ENCODE assay signal across 9 mouse cellular contexts in the genomic region with DNA sequence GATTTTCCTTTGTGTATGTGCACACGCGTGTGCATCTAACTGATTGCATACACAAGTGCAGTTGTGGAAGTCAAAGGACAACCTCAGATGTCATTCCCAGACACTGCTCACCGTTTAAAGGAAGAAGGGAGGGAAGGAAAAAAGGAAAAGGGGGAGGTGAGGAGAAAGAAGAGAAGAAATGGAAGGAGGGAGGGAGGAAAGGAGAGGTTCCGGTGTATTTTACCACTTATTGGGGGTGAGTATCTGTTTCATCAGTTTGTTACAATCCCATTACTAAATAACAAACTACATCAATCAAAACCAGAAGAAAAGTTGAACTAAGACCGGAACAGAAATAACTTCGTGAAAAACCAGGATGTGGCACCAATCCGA. TPM values are rescaled to one million over a fixed set of nuclear protein-coding genes. Genes with fewer than 3 reads are reported as not detected.
DNase-seq lines count a peak whose midpoint lies in the region; ATAC-seq and TF ChIP-seq lines count a peak whose summit lies in the region.
"Had no signal": no experiment of that assay in that cellular context is flagged by ENCODE, and none has a peak within 500 bp of the region (broad histone marks: within the 10 kb centered on the region; RNA-seq: fewer than 3 reads in every experiment).

No protein-coding gene starts in this region.

- 37% methylated on average over 7 of the region's 7 CpGs for WGBS in heart, adult 2 months
- WGBS in thymus, adult 2 months: 42% methylated on average over 7 of the region's 7 CpGs
- WGBS in liver, embryonic 15.5 days (ENCODE audit: insufficient replicate concordance): 44% methylated on average over 7 of the region's 7 CpGs

- no peak for DNase-seq in heart, adult 2 months
- DNase-seq in heart, postnatal 14 days: no peak
- no peak for DNase-seq in thymus, adult 2 months
- DNase-seq in thymus, postnatal 14 days: no peak
- no peak for DNase-seq in ovary, postnatal 10 days (ENCODE audit: low spot score)
- no peak for DNase-seq in MN1 (ENCODE audit: low spot score)
- no peak for DNase-seq in right cerebral cortex, postnatal 10 days (ENCODE audit: low spot score in 2 of 2)

- H3K79me2 ChIP-seq in heart, adult 2 months (replicated peaks; ENCODE audit: control insufficient read depth, insufficient read depth, low read length): no peaks in the 10 kb centered on the region

- no peak for ATAC-seq in liver, embryonic 15.5 days (ENCODE audit: insufficient read depth)

- H3K4me1 ChIP-seq in heart, adult 2 months (ENCODE audit: control insufficient read depth, insufficient read depth, low read length): peaks cover 6% of the 10 kb centered on the region
- H3K4me1 ChIP-seq in thymus, adult 2 months (replicated peaks; ENCODE audit: control insufficient read depth, insufficient read depth, low read length): peaks cover 2% of the 10 kb centered on the region
- H3K4me1 ChIP-seq in liver, embryonic 15.5 days (replicated peaks): peaks cover 27% of the 10 kb centered on the region

- no peak for TF ChIP-seq EP300 in heart, adult 2 months (IDR thresholded peaks at IDR 0.05; ENCODE audit: insufficient read depth, low read depth, low read length)

- peak overlapping the region; percentile 72 for H3K4me3 ChIP-seq in heart, adult 2 months
- peak overlapping the region; percentile 80 for H3K4me3 ChIP-seq in thymus, adult 2 months (ENCODE audit: control insufficient read depth, insufficient read depth, low read length)
- H3K4me3 ChIP-seq in liver, embryonic 15.5 days (replicated peaks): peak overlapping the region; percentile 78

- peaks cover 9% of the 10 kb centered on the region for H3K36me3 ChIP-seq in heart, adult 2 months (ENCODE audit: control insufficient read depth, insufficient read depth, low read length)
- peaks cover 11% of the 10 kb centered on the region for H3K36me3 ChIP-seq in thymus, adult 2 months (ENCODE audit: control insufficient read depth, insufficient read depth, low read length)
- H3K36me3 ChIP-seq in liver, embryonic 15.5 days (replicated peaks): peaks cover 18% of the 10 kb centered on the region

- intact Hi-C loops in heart, adult 2 months (cut with DNase I): loop anchor here (10.0 kb wide), 1 partner anchor 260 kb away; the partner anchor contains the start of gene Tspan2
- intact Hi-C loops in heart, postnatal 14 days (cut with DNase I): loop anchor here (10.0 kb wide), 1 partner anchor 270 kb away; no protein-coding TSS in a partner anchor

- no peaks in the 10 kb centered on the region for H3K9me3 ChIP-seq in liver, embryonic 15.5 days (replicated peaks)

- peak overlapping the region; percentile 88 for H3K27ac ChIP-seq in heart, adult 2 months
- H3K27ac ChIP-seq in thymus, adult 2 months (ENCODE audit: control insufficient read depth, insufficient read depth, low read length): no peak overlapping the region
- H3K27ac ChIP-seq in liver, embryonic 15.5 days (replicated peaks): peak overlapping the region; percentile 93

- TF ChIP-seq CTCF in heart, adult 2 months (IDR thresholded peaks at IDR 0.05): no peak
- no peak for TF ChIP-seq CTCF in thymus, adult 2 months (IDR thresholded peaks at IDR 0.05; ENCODE audit: borderline replicate concordance, control insufficient read depth, extremely low read depth, insufficient read depth, low read length, poor library complexity)

- no peak for TF ChIP-seq POLR2A in heart, adult 2 months (IDR thresholded peaks at IDR 0.05; ENCODE audit: insufficient read depth, low read depth, low read length)
- no peak for TF ChIP-seq POLR2A in thymus, adult 2 months (IDR thresholded peaks at IDR 0.05; ENCODE audit: control insufficient read depth, extremely low read depth, insufficient read depth, low read length, poor library complexity)

- H3K4me2 ChIP-seq in liver, embryonic 15.5 days: peak overlapping the region; percentile 81

- 0 out of 2 replicates have a peak overlapping the region, but pooled peaks have one; percentile 23 for H3K9ac ChIP-seq in heart, adult 2 months (ENCODE audit: low read depth, low read length)
- H3K9ac ChIP-seq in liver, embryonic 15.5 days: 0 out of 2 replicates have a peak overlapping the region, but pooled peaks have one; percentile 74

- no peaks in the 10 kb centered on the region for H3K27me3 ChIP-seq in heart, adult 2 months (ENCODE audit: control insufficient read depth, insufficient read depth, low read length)
- no peaks in the 10 kb centered on the region for H3K27me3 ChIP-seq in thymus, adult 2 months (ENCODE audit: control insufficient read depth, insufficient read depth, low read length)
- H3K27me3 ChIP-seq in liver, embryonic 15.5 days: peaks cover 8% of the 10 kb centered on the region

RNA-seq across cellular contexts. Expression of gene Sike1, which starts 0.3 kb away (rescaled TPM):
- total RNA-seq in heart, adult 2 months (2021): 10 to 100 TPM; 65.3 to 66.7 TPM
- 26.4 and 43.7 TPM in 2 replicates for polyA plus RNA-seq in heart, adult 2 months (2012; rRNA removed)
- total RNA-seq in heart, postnatal 14 days (2021): 10 to 100 TPM; 87.8 to 90.9 TPM
- 32.6 and 34.6 TPM in 2 replicates for polyA plus RNA-seq in thymus, adult 2 months (2012; rRNA removed)
- polyA plus RNA-seq in liver, embryonic 15.5 days (2015; fragmentation: Nextera tagmentation; extraction: Ambion mirVana): 14.9 and 15.4 TPM in 2 replicates

RNA-seq across cellular contexts. Expression of gene Csde1, which starts 25.0 kb away (rescaled TPM):
- 100 to 1,000 TPM; 515 to 591 TPM for total RNA-seq in heart, adult 2 months (2021)
- polyA plus RNA-seq in heart, adult 2 months (2012; rRNA removed): 65.3 and 130 TPM in 2 replicates
- 100 to 1,000 TPM; 413 to 418 TPM for total RNA-seq in heart, postnatal 14 days (2021)
- polyA plus RNA-seq in thymus, adult 2 months (2012; rRNA removed): 29.6 and 35.0 TPM in 2 replicates
- polyA plus RNA-seq in liver, embryonic 15.5 days (2015; fragmentation: Nextera tagmentation; extraction: Ambion mirVana): 104 TPM in 2 replicates

RNA-seq across cellular contexts. Expression of gene Nr1h5, which starts 31.3 kb away (rescaled TPM):
- total RNA-seq in heart, adult 2 months (2021): not detected
- polyA plus RNA-seq in heart, adult 2 months (2012; rRNA removed): not detected in 2 replicates
- total RNA-seq in heart, postnatal 14 days (2021): under 1 TPM in 1 of 2 experiments, not detected in 1; 0.15 TPM
- polyA plus RNA-seq in thymus, adult 2 months (2012; rRNA removed): 0.04 TPM in 1 of 2 replicates, not detected in the other
- polyA plus RNA-seq in liver, embryonic 15.5 days (2015; fragmentation: Nextera tagmentation; extraction: Ambion mirVana): 2.0 and 2.2 TPM in 2 replicates
- total RNA-seq: layer of hippocampus, postnatal 10 days had no signal

RNA-seq across cellular contexts. Expression of gene Sycp1, which starts 59.3 kb away (rescaled TPM):
- total RNA-seq in heart, adult 2 months (2021): under 1 TPM in 1 of 2 experiments, not detected in 1; 0.10 TPM
- 0.18 TPM in 1 of 2 replicates, not detected in the other for polyA plus RNA-seq in heart, adult 2 months (2012; rRNA removed)
- not detected for total RNA-seq in heart, postnatal 14 days (2021)
- polyA plus RNA-seq in thymus, adult 2 months (2012; rRNA removed): not detected in 2 replicates
- not detected in 2 replicates for polyA plus RNA-seq in liver, embryonic 15.5 days (2015; fragmentation: Nextera tagmentation; extraction: Ambion mirVana)
- total RNA-seq: layer of hippocampus, postnatal 10 days had no signal
